Mouse (Mus musculus): ENCODE results near the gene Hrh2. TPM values are rescaled to one million over a fixed set of nuclear protein-coding genes. Genes with fewer than 3 reads are reported as not detected.

The Hrh2 gene
- polyA plus RNA-seq, 1 experiment from 2014 or later: 0.28 TPM

GRCm38 (mm10) chr13:54281623-54282022 lies 89.7 kb downstream of the Hrh2 start:
- 33% methylated on average over 8 of the region's 8 CpGs for WGBS
- ATAC-seq (ENCODE audit: insufficient read depth, low FRiP score, low read depth): no peak
- no peak overlapping the region for H3K4me3 ChIP-seq (replicated peaks)
- H3K27me3 ChIP-seq (replicated peaks): peaks cover 9% of the 10 kb centered on the region
- no peak overlapping the region for H3K27ac ChIP-seq
- no peaks in the 10 kb centered on the region for H3K9me3 ChIP-seq
- no peak overlapping the region for H3K9ac ChIP-seq
- no peak overlapping the region for H3K4me2 ChIP-seq
- H3K4me1 ChIP-seq: no peaks in the 10 kb centered on the region
- no peaks in the 10 kb centered on the region for H3K36me3 ChIP-seq

GRCm38 (mm10) chr13:54282149-54282860 lies 90.4 kb downstream of the Hrh2 start:
- H3K4me3 ChIP-seq (replicated peaks): no peak overlapping the region
- no peak overlapping the region for H3K27ac ChIP-seq
- WGBS: 15% methylated on average over 17 of the region's 17 CpGs
- H3K4me1 ChIP-seq: no peaks in the 10 kb centered on the region
- ATAC-seq (ENCODE audit: insufficient read depth, low FRiP score, low read depth): no peak
- peak overlapping the region; percentile 37 for H3K4me2 ChIP-seq
- no peak overlapping the region for H3K9ac ChIP-seq
- H3K9me3 ChIP-seq: no peaks in the 10 kb centered on the region
- peaks cover 9% of the 10 kb centered on the region for H3K27me3 ChIP-seq (replicated peaks)
- no peaks in the 10 kb centered on the region for H3K36me3 ChIP-seq

- Histone ChIP-seq H3K4me1 (no peaks in the 10 kb centered on the region), H3K9ac (no peak overlapping the region), H3K4me2 (peak overlapping the region; percentile 37), H3K9me3 (no peaks in the 10 kb centered on the region), H3K27ac (no peak overlapping the region), H3K27me3 (replicated peaks) (peaks cover 9% of the 10 kb centered on the region), H3K4me3 (replicated peaks) (no peak overlapping the region), H3K36me3 (no peaks in the 10 kb centered on the region)
- no peak for ATAC-seq (ENCODE audit: insufficient read depth, low FRiP score, low read depth)
- 10% methylated on average over 10 of the region's 10 CpGs for WGBS
Observed at GRCm38 (mm10) chr13:54282861-54283206, 90.9 kb downstream of the Hrh2 start.

Other genes with a start within 250 kb of the Hrh2 start
- gene Drd1, start 136.4 kb upstream of the Hrh2 start, polyA plus RNA-seq (2015; fragmentation: Nextera tagmentation; extraction: Ambion mirVana): 0.18 and 0.21 TPM in 2 replicates
- 63.8 and 72.6 TPM in 2 replicates for gene Sfxn1, start 120.3 kb upstream of the Hrh2 start, polyA plus RNA-seq (2015; fragmentation: Nextera tagmentation; extraction: Ambion mirVana)
- gene Cplx2, start 179.2 kb downstream of the Hrh2 start, polyA plus RNA-seq (2015; fragmentation: Nextera tagmentation; extraction: Ambion mirVana): 3.9 and 4.0 TPM in 2 replicates